Comparison of ENCODE assay signal across 19 mouse cellular contexts in genomic region chr5:116545746-116546145, GRCm38 (mm10). TPM values are rescaled to one million over a fixed set of nuclear protein-coding genes. Genes with fewer than 3 reads are reported as not detected.
DNase-seq lines count a peak whose midpoint lies in the region; ATAC-seq and TF ChIP-seq lines count a peak whose summit lies in the region.
"Had no signal": no experiment of that assay in that cellular context is flagged by ENCODE, and none has a peak within 500 bp of the region (broad histone marks: within the 10 kb centered on the region; RNA-seq: fewer than 3 reads in every experiment).

No protein-coding gene starts in this region.

- no peak overlapping the region for H3K9ac ChIP-seq in kidney, postnatal 0 days (ENCODE audit: low read depth, low read length)
- no peak overlapping the region for H3K9ac ChIP-seq in hindbrain, embryonic 16.5 days (ENCODE audit: low read depth, low read length)
- H3K9ac ChIP-seq: neural tube, embryonic 12.5 days had no signal

- no peak overlapping the region for H3K27ac ChIP-seq in kidney, postnatal 0 days
- no peak overlapping the region for H3K27ac ChIP-seq in hindbrain, embryonic 16.5 days (ENCODE audit: low read depth, low read length)
- H3K27ac ChIP-seq: heart, adult 2 months; layer of hippocampus, adult 2 months; neural tube, embryonic 12.5 days had no signal

- no peaks in the 10 kb centered on the region for H3K9me3 ChIP-seq in kidney, postnatal 0 days (replicated peaks; ENCODE audit: low read length)
- H3K9me3 ChIP-seq in hindbrain, embryonic 16.5 days (ENCODE audit: control insufficient read depth, low read length), result peaks cover 4% of the 10 kb centered on the region

- no peaks in the 10 kb centered on the region for H3K36me3 ChIP-seq in kidney, postnatal 0 days (ENCODE audit: insufficient read depth, low read length)
- peaks cover 9% of the 10 kb centered on the region for H3K36me3 ChIP-seq in hindbrain, embryonic 16.5 days (ENCODE audit: control insufficient read depth, insufficient read depth, low read length)

- intact Hi-C loops in left cerebral cortex, postnatal 25 days (cut with DNase I), result no loop called here

- no peak for ATAC-seq in kidney, postnatal 0 days (replicated peaks; ENCODE audit: low FRiP score, low read depth)
- no peak for ATAC-seq in hindbrain, embryonic 16.5 days
- ATAC-seq: CD4-positive, CD25-positive, alpha-beta regulatory T cell, adult 4 months; Patski had no signal

- peak; percentile 45 for DNase-seq in kidney, postnatal 0 days (ENCODE audit: low spot score)
- DNase-seq in kidney, adult 11 months, result no peak
- DNase-seq in 3T3-L1 (ENCODE audit: low read depth, low spot score) (peak; percentile 8), R1 (ENCODE audit: low read depth, low spot score) (peak; percentile 56)
- peak; percentile 35 for DNase-seq in hindlimb bud, embryonic 11.5 days (ENCODE audit: extremely low spot score, low read depth, low spot score)
- no peak for DNase-seq in left cerebral cortex, postnatal 25 days (ENCODE audit: low spot score in 2 of 2)
- DNase-seq: adrenal gland, adult 2 months; cerebellum, postnatal 36 days; heart, adult 2 months; kidney, adult 18-20 months; left cerebral cortex, postnatal 4 days; lung, adult 18-20 months; thymus, adult 2 months had no signal

- H3K4me2 ChIP-seq in kidney, postnatal 0 days (ENCODE audit: low read length), result no peak overlapping the region
- H3K4me2 ChIP-seq in hindbrain, embryonic 16.5 days (ENCODE audit: low read length), result no peak overlapping the region
- H3K4me2 ChIP-seq: neural tube, embryonic 12.5 days had no signal

- no peaks in the 10 kb centered on the region for H3K27me3 ChIP-seq in kidney, postnatal 0 days (ENCODE audit: insufficient read depth, low read length)
- no peaks in the 10 kb centered on the region for H3K27me3 ChIP-seq in hindbrain, embryonic 16.5 days (replicated peaks; ENCODE audit: control insufficient read depth, insufficient read depth, low read length)
- H3K27me3 ChIP-seq: neural tube, embryonic 12.5 days; Patski had no signal

- WGBS in kidney, postnatal 0 days, result 39% methylated on average over 11 of the region's 11 CpGs
- WGBS in hindbrain, embryonic 16.5 days, result 47% methylated on average over 11 of the region's 11 CpGs

- no peak for TF ChIP-seq CTCF in kidney, postnatal 0 days (IDR thresholded peaks at IDR 0.05; ENCODE audit: low read depth)

- H3K4me3 ChIP-seq in kidney, postnatal 0 days (replicated peaks; ENCODE audit: low read depth, low read length), result no peak overlapping the region
- no peak overlapping the region for H3K4me3 ChIP-seq in hindbrain, embryonic 16.5 days (ENCODE audit: low read length)
- H3K4me3 ChIP-seq: heart, adult 2 months; layer of hippocampus, adult 2 months; neural tube, embryonic 12.5 days had no signal

- H3K4me1 ChIP-seq in kidney, postnatal 0 days (replicated peaks; ENCODE audit: insufficient read depth, low read length), result no peaks in the 10 kb centered on the region
- no peaks in the 10 kb centered on the region for H3K4me1 ChIP-seq in hindbrain, embryonic 16.5 days (ENCODE audit: control insufficient read depth, insufficient read depth, low read depth, low read length)
- H3K4me1 ChIP-seq: neural tube, embryonic 12.5 days had no signal

RNA-seq across cellular contexts. Expression of gene Srrm4, which starts 45.9 kb away (rescaled TPM):
- 0.11 and 0.33 TPM in 2 replicates for polyA plus RNA-seq in kidney, postnatal 0 days (2015; fragmentation: Nextera tagmentation; extraction: Ambion mirVana)
- 10 to 100 TPM; 22.4 to 26.8 TPM for total RNA-seq in left cerebral cortex, postnatal 25 days (2021)
- polyA plus RNA-seq in hindbrain, embryonic 16.5 days (2015; fragmentation: Nextera tagmentation; extraction: Ambion mirVana), result 15.7 and 16.3 TPM in 2 replicates
- total RNA-seq: megakaryocyte progenitor cell, adult 5-6 weeks had no signal

Comparison
In these comparisons a context has a peak if more than half of its experiments do, and no peak if none do; other contexts are left out.
1. DNase-seq: peak in kidney, postnatal 0 days (single experiment), 3T3-L1 (single experiment), R1 (single experiment) and hindlimb bud, embryonic 11.5 days (single experiment); none in kidney, adult 11 months (single experiment) and left cerebral cortex, postnatal 25 days (0 of 2).
2. RNA of gene Srrm4, which starts 45.9 kb away (polyA plus RNA-seq): 15.7 to 16.3 TPM in hindbrain, embryonic 16.5 days; 0.11 to 0.33 TPM in kidney, postnatal 0 days; every median in the first group is over 10 times any median in the second.